Mouse (Mus musculus): ENCODE measurements around the gene Me3.

DNA sequence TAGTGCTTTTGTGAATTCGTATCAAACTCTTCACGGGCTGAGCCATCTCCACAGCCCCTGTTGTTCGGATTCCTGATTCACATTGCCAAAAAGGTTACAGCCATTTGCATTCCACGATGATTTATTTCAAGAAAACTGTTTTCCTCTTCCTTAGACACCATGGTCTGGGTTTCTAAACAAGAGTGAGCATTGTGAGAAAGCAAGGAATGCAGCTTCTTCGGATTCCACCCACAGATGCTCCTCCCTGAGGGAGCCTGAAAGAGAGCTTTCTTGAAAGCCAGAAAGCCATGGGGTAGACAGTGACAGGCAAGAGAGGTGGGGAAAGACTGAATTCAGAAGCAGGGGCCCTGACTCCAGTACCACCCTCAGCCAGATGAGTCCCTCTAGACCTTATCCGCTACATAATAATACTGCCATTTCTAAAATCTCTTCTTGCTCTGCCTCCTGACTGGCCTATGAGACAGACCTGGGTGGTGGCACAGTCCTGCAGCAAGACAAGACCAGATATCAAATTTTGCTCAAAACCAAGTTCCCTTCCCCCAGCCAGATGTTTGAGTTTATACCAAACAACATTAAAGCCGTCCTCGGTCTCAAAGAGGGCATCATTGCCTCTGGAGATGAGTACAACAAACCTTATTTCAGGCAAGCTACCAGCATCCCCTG, 166.3 kb downstream of the Me3 start:
- TF ChIP-seq EP300 (IDR thresholded peaks at IDR 0.05; ENCODE audit: low read depth), result no peak
- no peak for TF ChIP-seq CTCF (IDR thresholded peaks at IDR 0.05; ENCODE audit: low read depth)

Measured in heart, postnatal 0 days (tissue).